Mouse (Mus musculus) intestine, embryonic 16.5 days (tissue): ENCODE results near the gene Zfp605. TPM values are rescaled to one million over a fixed set of nuclear protein-coding genes. Genes with fewer than 3 reads are reported as not detected.

ENCODE experiments used
- ATAC-seq: fragments of 200-750 bp; cut with Nextera tagmentation; 2 replicates; pipeline ENCODE4 v1.8.0; 2017; ENCODE audit warnings: moderate TSS enrichment, moderate library complexity
- H3K27ac ChIP-seq: fragments of 300-500 bp; sonication (generic); 2 replicates; pipeline ENCODE4 v1.5.1; 2014; ENCODE audit warnings: mild to moderate bottlenecking, low read length
- H3K27me3 ChIP-seq: fragments of 300-500 bp; sonication (generic); replicated peaks from 2 replicates; pipeline ENCODE4 v1.6.1; 2014; ENCODE audit warnings: low read length, control low read depth, mixed read lengths; ENCODE audit not compliant: control insufficient read depth, insufficient read depth
- H3K36me3 ChIP-seq: fragments of 300-500 bp; sonication (generic); 2 replicates; pipeline ENCODE4 v1.6.1; 2014; ENCODE audit warnings: low read length, control low read depth; ENCODE audit not compliant: control insufficient read depth, insufficient read depth
- H3K4me1 ChIP-seq: fragments of 300-500 bp; sonication (generic); 2 replicates; pipeline ENCODE4 v1.6.1; 2014; ENCODE audit warnings: low read length, control low read depth, mixed read lengths; ENCODE audit not compliant: control insufficient read depth, insufficient read depth
- H3K4me2 ChIP-seq: fragments of 300-500 bp; sonication (generic); 2 replicates; pipeline ENCODE4 v1.6.1; 2014; ENCODE audit warnings: low read depth, low read length, control low read depth
- H3K4me3 ChIP-seq: fragments of 300-500 bp; sonication (generic); 2 replicates; pipeline ENCODE4 v1.5.1; 2014; ENCODE audit warnings: mild to moderate bottlenecking, low read length
- H3K9ac ChIP-seq: fragments of 300-500 bp; sonication (generic); 2 replicates; pipeline ENCODE4 v1.6.1; 2014; ENCODE audit warnings: low read depth, low read length
- H3K9me3 ChIP-seq: fragments of 300-500 bp; sonication (generic); 2 replicates; pipeline ENCODE4 v1.6.1; 2016; ENCODE audit warnings: low read length, control low read depth; ENCODE audit not compliant: control insufficient read depth
- WGBS: fragments of 180-500 bp; shearing (Covaris S2); extraction: QIAGEN DNeasy Blood & Tissue Kit; methylation state at CpG from one replicate; pipeline ENCODE4 v1.1.7; 2014; 5-methylcytosine and 5-hydroxymethylcytosine counted together
- polyA plus RNA-seq: library from polyadenylated mRNA; unstranded; fragments of >200 nt; fragmentation: Nextera tagmentation; extraction: Ambion mirVana; gene quantifications from 2 replicates; pipeline ENCODE4 v1.2.1, GENCODE M21; 2015

Zfp605 gene
- polyA plus RNA-seq, 1 experiment from 2014 or later, result 2.7 TPM

DNA sequence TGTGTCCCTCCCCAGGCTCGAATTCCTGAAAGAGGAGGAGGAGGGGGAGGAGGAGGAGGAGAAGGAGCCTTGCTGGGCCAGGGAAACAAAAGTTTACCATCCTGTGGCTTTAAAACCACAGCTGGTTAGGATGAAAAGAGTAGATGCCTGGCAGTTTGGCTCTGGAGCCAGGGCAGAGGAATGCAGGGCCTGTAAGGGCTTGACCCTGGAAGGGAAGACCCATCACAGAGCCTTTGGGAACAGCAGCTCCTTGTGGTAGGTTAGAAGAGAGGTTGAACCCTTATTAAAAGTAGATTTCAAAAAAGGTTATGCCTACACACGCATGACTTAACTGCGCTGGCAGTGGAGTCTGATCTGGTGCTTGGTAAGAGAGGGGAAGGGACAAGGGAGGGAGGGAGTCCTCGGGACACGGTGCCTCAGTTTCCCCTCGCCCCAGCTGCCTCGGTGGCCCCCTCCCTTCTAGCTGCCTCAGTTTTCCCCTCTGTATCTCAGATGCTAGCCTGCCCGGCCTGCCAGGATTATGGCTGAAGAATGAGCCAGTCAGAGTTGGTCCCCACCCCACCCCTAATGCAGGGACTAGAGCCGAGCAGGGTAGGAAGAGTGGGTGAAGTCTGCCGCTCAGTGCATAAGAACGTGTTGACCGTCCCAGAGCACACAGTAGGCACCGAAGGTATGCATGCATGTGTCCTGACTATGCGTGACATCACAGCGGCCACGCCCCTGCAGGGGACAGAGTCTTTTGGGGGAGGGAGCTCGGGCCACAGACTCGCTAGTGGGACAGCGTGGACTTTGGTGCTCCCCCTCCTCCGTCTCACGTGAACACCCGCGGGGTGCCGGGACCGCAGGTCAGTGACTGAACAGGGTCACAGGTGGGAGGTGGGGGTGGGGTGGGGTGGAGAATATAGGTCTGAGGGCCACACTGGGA is 10.0 kb upstream of the Zfp605 start, which contains the start of gene Plcxd1:
Gene Plcxd1 (plus strand): TSS at position 314 of the 925 bp plus-strand sequence.
- H3K4me3 ChIP-seq, result no peak within 1 kb of the TSS
- ATAC-seq, result peak; percentile 17
- peak within 1 kb of the TSS; percentile 75 for H3K4me2 ChIP-seq
- H3K4me1 ChIP-seq, result peaks cover 13% of the 10 kb centered on the region
- 11% methylated on average over 25 of the region's 25 CpGs for WGBS
- no peaks in the 10 kb centered on the region for H3K9me3 ChIP-seq
- H3K27ac ChIP-seq, result no peak within 1 kb of the TSS
- peaks cover 22% of the 10 kb centered on the region for H3K36me3 ChIP-seq
- no peaks in the 10 kb centered on the region for H3K27me3 ChIP-seq
- no peak within 1 kb of the TSS for H3K9ac ChIP-seq

DNA sequence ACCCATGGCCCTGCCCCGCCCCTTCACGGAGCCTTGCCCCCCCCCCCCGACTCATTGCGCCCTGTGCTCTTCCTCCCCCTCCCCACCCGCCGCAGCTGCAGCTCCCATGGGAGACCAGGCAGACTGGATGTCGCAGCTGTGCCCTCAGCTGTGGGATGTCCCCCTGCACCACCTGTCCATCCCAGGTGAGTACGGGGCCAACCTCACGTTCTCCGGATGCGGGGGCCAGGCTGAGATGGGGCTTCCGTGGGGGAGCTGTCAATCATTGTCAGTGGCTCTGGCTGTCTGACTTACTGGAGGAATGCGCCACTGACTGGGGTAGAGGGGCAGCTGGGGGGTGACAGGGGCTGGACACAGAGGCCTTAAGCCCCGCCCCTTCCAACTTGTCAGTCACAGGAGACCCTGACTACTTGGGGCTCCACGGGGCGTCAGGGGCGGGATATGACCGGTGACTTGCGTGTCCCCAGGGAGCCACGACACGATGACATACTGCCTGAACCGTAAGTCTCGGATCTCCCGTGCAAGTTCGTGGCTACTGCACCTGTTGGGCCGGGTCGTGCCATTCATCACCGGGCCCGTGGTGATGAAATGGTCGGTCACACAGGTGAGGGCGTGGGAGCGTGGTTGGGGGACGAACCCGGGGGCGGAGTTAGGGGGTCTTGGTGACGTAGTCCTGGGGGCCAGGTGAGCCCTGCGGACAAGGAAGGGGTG is 8.8 kb upstream of the Zfp605 start:
- Histone ChIP-seq H3K27ac (no peak overlapping the region), H3K9me3 (no peaks in the 10 kb centered on the region), H3K4me3 (peak overlapping the region; percentile 36), H3K36me3 (peaks cover 30% of the 10 kb centered on the region), H3K4me1 (peaks cover 13% of the 10 kb centered on the region), H3K27me3 (no peaks in the 10 kb centered on the region), H3K9ac (peak overlapping the region; percentile 43), H3K4me2 (peak overlapping the region; percentile 75)
- ATAC-seq, result peak; percentile 17; the same call in 1 of the 2 replicates
- 1% methylated on average over 31 of the region's 37 CpGs for WGBS

DNA sequence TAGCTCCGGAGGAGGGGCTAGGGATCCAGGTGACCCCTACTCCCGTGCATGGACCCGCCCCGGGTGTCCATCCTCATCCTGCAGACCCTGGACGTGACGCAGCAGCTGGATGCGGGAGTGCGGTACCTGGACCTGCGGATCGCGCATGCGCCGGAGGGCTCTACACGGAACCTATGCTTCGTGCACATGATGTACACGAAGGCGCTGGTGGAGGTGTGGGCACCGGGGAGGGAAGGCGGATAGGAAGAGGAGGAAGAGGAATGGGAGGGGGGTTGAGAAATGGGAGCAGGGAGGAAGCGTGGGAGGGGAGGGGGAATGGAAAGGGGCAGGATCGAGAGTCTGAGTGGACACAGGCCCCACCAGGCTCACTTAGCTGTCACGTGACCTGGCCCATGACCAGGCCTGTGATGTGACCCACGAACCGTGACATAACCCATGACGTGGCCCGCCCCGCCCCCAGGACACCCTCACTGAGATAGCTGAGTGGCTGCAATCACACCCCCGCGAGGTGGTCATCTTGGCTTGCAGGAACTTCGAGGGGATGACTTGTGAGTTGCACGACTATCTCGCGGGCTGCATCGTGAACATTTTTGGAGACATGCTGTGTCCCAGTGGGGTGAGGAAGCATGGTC is 8.1 kb upstream of the Zfp605 start:
- 14% methylated on average over 34 of the region's 34 CpGs for WGBS
- peaks cover 35% of the 10 kb centered on the region for H3K36me3 ChIP-seq
- ATAC-seq, result peak; percentile 47
- H3K4me1 ChIP-seq, result peaks cover 18% of the 10 kb centered on the region
- H3K9me3 ChIP-seq, result no peaks in the 10 kb centered on the region
- H3K27me3 ChIP-seq, result no peaks in the 10 kb centered on the region
- peak overlapping the region; percentile 75 for H3K4me2 ChIP-seq
- peak overlapping the region; percentile 43 for H3K9ac ChIP-seq
- peak overlapping the region; percentile 36 for H3K4me3 ChIP-seq
- no peak overlapping the region for H3K27ac ChIP-seq

DNA sequence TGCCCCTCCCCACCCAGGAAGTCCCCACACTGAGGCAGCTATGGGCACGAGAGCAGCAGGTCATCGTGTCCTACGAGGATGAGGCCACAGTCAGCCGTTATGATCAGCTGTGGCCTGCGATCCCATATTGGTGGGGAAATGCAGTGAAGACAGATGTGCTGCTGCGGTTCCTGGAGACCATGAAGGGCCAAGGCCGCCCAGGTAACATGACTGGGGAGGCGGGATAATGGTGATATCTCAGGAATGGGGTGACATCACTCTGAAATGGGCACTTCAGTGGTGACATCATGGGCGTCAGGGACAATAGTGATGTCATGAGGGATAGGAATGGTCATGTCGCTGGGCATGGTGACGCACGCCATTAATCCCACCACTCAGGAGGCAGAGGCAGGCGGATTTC is 7.5 kb upstream of the Zfp605 start:
- Histone ChIP-seq H3K27ac (no peak overlapping the region), H3K9me3 (no peaks in the 10 kb centered on the region), H3K4me1 (peaks cover 19% of the 10 kb centered on the region), H3K4me2 (peak overlapping the region; percentile 75), H3K36me3 (peaks cover 35% of the 10 kb centered on the region), H3K9ac (no peak overlapping the region), H3K27me3 (no peaks in the 10 kb centered on the region), H3K4me3 (no peak overlapping the region)
- ATAC-seq, result no peak
- WGBS, result 89% methylated on average over 13 of the region's 13 CpGs

DNA sequence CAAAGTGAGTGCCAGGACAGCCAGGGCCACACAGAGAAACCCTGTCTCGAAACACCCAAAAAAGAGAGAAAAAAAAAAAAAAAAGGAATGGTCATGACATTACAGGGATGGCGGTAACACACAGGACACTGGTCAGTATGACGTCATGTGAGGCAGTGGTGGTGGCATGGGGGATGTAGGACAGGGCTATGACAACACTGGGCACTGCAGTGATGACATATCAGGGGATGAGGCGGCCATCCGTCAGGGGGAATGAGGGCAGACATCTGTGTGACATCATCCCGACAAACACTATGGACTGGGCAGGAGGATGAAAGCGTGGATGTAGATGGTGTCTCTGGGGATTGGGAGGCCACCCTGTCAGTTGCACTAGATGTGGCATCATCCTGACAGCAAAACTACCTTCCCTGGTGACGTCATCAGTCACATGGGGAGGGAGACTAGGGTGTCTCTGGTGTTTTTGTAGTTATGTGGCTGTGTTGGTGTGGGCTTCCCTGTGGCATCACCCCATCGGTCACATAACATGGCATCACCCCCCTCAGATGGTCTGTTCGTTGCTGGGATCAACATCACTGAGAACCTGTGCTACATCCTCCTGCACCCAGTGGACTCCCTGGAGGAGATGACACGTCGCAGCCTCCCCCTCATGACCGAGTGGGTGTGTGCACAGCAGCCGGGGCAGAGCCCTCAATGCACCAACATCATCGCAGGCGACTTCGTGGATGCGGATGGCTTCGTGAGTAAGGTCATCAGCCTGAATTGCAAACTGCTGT is 6.9 kb upstream of the Zfp605 start:
- 93% methylated on average over 19 of the region's 19 CpGs for WGBS
- Histone ChIP-seq H3K36me3 (peaks cover 35% of the 10 kb centered on the region), H3K4me1 (peaks cover 19% of the 10 kb centered on the region), H3K9ac (no peak overlapping the region), H3K4me3 (no peak overlapping the region), H3K9me3 (no peaks in the 10 kb centered on the region), H3K27me3 (no peaks in the 10 kb centered on the region), H3K27ac (no peak overlapping the region), H3K4me2 (no peak overlapping the region)
- no peak for ATAC-seq

DNA sequence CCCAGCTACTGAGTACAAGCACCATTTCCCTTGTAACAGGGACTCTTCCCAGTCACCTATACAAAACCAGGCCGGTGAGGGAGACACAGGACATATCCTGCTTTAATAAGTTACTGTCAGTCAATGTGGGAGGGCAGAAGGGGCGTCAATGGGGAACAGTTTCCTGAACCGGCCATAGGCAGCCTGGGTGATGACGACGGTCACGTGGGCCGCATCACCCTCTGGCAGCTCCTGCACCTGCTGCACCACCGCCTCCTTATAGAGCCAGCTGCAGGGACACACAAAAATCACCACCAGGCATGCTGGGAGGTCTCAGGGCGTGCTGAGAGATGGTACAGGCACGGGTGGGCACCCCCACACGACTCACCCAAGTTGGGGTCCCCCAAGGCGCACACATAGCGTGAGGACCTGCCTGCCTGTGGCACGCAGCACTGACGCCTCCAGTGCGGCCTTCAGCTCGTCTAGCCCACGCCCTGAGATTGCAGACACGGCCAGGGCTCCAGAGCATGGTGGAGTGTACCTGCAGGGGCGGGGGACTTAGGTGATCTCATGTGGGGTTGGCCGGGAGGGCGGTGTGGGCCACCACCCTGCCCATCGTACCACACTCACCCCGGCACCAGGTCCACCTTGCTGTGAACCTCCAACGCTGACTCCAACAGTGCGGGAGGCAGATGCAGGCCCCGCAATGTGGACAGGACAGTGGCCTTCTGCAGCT is 5.8 kb upstream of the Zfp605 start:
- Histone ChIP-seq H3K9me3 (no peaks in the 10 kb centered on the region), H3K36me3 (peaks cover 35% of the 10 kb centered on the region), H3K4me3 (no peak overlapping the region), H3K27ac (no peak overlapping the region), H3K9ac (no peak overlapping the region), H3K4me2 (no peak overlapping the region), H3K27me3 (no peaks in the 10 kb centered on the region), H3K4me1 (peaks cover 19% of the 10 kb centered on the region)
- 94% methylated on average over 27 of the region's 27 CpGs for WGBS
- no peak for ATAC-seq

DNA sequence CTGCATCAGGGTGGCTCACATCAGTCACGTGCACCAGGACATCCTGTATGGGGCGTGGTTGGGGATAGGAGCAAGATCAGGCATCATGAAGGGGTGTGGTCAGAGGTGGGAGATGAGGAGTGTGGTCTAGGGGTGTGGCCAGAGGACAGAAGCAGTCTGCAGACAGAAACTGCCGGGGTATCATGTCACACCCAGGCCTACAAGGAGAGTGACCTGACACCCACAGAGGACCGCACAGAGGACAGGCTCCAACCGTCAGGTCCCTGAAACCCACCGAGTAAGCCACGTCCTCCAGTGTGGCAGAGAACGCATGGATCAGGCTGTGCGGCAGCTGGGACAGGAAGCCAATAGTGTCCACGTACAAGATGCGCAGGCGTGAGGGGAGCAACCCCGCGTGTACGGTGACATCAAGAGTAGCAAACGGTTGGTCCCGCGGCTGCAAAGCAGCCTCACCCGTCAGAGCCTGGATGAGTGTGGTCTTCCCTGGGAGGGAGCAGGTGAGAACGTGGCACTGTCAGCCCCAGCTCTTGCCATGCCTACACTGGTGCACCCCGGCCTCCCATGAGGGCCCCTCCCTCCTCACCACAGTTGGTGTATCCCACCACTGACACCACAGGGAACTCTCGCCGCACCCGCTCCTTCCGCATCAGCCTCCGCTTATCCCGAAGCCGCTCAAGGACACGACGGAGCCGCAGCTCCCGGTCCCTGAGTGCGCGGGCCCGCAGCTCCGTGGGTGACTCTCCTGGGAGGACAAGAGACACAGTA is 5.1 kb upstream of the Zfp605 start:
- no peak overlapping the region for H3K4me3 ChIP-seq
- H3K4me1 ChIP-seq, result peaks cover 19% of the 10 kb centered on the region
- no peak overlapping the region for H3K27ac ChIP-seq
- H3K4me2 ChIP-seq, result no peak overlapping the region
- H3K9ac ChIP-seq, result no peak overlapping the region
- no peaks in the 10 kb centered on the region for H3K27me3 ChIP-seq
- WGBS, result 93% methylated on average over 36 of the region's 36 CpGs
- H3K36me3 ChIP-seq, result peaks cover 35% of the 10 kb centered on the region
- ATAC-seq, result no peak
- no peaks in the 10 kb centered on the region for H3K9me3 ChIP-seq
